Mouse (Mus musculus): ENCODE measurements at regions not wholly inside any gene's neighbourhood (a gene's known extent, or its start where the extent isn't known, plus 50 kb on each side); places are given as distances from the start of the nearest gene placed in this dataset.

GRCm38 (mm10) chr6:81714867-81715266 lies 208.6 kb upstream of the Gcfc2 start:
- TF ChIP-seq POLR2A (IDR thresholded peaks at IDR 0.05; ENCODE audit: control insufficient read depth in 1 of 2, insufficient read depth in 1 of 2, low read depth in 1 of 2, low read length in 2 of 2, poor library complexity in 1 of 2), result no peak
- no peak for TF ChIP-seq CTCF (IDR thresholded peaks at IDR 0.05 in 2 of 3, conservative IDR thresholded peaks at IDR 0.05 in 1 of 3; ENCODE audit: control insufficient read depth in 1 of 3, insufficient read depth in 1 of 3, low read depth in 2 of 3, low read length in 3 of 3, poor library complexity in 1 of 3, severe bottlenecking in 1 of 3)
- no peak for TF ChIP-seq CHD2 (IDR thresholded peaks at IDR 0.05; ENCODE audit: low read length)
- TF ChIP-seq TAL1 (IDR thresholded peaks at IDR 0.05; ENCODE audit: low read length), result no peak
- TF ChIP-seq GATA1 (IDR thresholded peaks at IDR 0.05; ENCODE audit: low read depth, low read length), result no peak
- TF ChIP-seq JUND (IDR thresholded peaks at IDR 0.05; ENCODE audit: low read depth, low read length), result no peak
- no peak for TF ChIP-seq MAX (IDR thresholded peaks at IDR 0.05; ENCODE audit: low read length)
- TF ChIP-seq POLR2AphosphoS2 (IDR thresholded peaks at IDR 0.05; ENCODE audit: low read length), result no peak
- TF ChIP-seq MXI1 (IDR thresholded peaks at IDR 0.05; ENCODE audit: low read depth, low read length), result no peak

Data from MEL (cell line).